Mouse (Mus musculus): ENCODE results near the gene Atf1. TPM values are rescaled to one million over a fixed set of nuclear protein-coding genes. Genes with fewer than 3 reads are reported as not detected.
"Not testable (repeated sequence)": the region's sequence is repeated elsewhere in the genome, so short reads cannot be mapped to it uniquely, and the experiment has no call there.

Gene Atf1
- polyA plus RNA-seq, 1 experiment from 2014 or later = 55.0 TPM

GRCm38 (mm10) chr15:100300499-100300898 is 72.9 kb downstream of the Atf1 start:
- H3K36me3 ChIP-seq = no peaks in the 10 kb centered on the region
- 57% methylated on average over 6 of the region's 6 CpGs for WGBS (ENCODE audit: insufficient replicate concordance)
- no peak overlapping the region for H3K27ac ChIP-seq
- no peak overlapping the region for H3K9ac ChIP-seq
- no peak overlapping the region for H3K4me3 ChIP-seq
- no peak for ATAC-seq
- no peak overlapping the region for H3K4me2 ChIP-seq
- 0 out of 2 replicates have a peak, but pooled peaks cover 6% of the 10 kb centered on the region for H3K9me3 ChIP-seq (replicated peaks)
- no peaks in the 10 kb centered on the region for H3K27me3 ChIP-seq (replicated peaks)
- peaks cover 29% of the 10 kb centered on the region for H3K4me1 ChIP-seq

- H3K9me3 ChIP-seq (replicated peaks) = 0 out of 2 replicates have a peak, but pooled peaks cover 6% of the 10 kb centered on the region
- WGBS (ENCODE audit: insufficient replicate concordance) = 74% methylated on average over 15 of the region's 15 CpGs
- H3K9ac ChIP-seq = no peak overlapping the region
- peaks cover 39% of the 10 kb centered on the region for H3K4me1 ChIP-seq
- H3K36me3 ChIP-seq = no peaks in the 10 kb centered on the region
- H3K27ac ChIP-seq = no peak overlapping the region
- no peak overlapping the region for H3K4me3 ChIP-seq
- ATAC-seq = no peak
- no peaks in the 10 kb centered on the region for H3K27me3 ChIP-seq (replicated peaks)
- H3K4me2 ChIP-seq = no peak overlapping the region
Observed at GRCm38 (mm10) chr15:100301556-100301955, 73.9 kb downstream of the Atf1 start.

- 46% methylated on average over 8 of the region's 8 CpGs for WGBS (ENCODE audit: insufficient replicate concordance)
- Histone ChIP-seq H3K4me1 (peaks cover 48% of the 10 kb centered on the region), H3K36me3 (no peaks in the 10 kb centered on the region), H3K9ac (peak overlapping the region; percentile 82; the same call in 1 of the 2 replicates), H3K4me3 (peak overlapping the region; percentile 70), H3K4me2 (peak overlapping the region; percentile 88), H3K27me3 (replicated peaks) (no peaks in the 10 kb centered on the region), H3K27ac (peak overlapping the region; percentile 93), H3K9me3 (replicated peaks) (no peaks in the 10 kb centered on the region)
- no peak for ATAC-seq
Observed at GRCm38 (mm10) chr15:100303428-100304018, 75.9 kb downstream of the Atf1 start.

GRCm38 (mm10) chr15:100304019-100304991 is 76.7 kb downstream of the Atf1 start, which contains the start of gene Mettl7a1:
TSS of gene Mettl7a1 (plus strand) at chr15:100304140.
- no peaks in the 10 kb centered on the region for H3K36me3 ChIP-seq
- peak within 1 kb of the TSS; percentile 82 for H3K9ac ChIP-seq
- WGBS (ENCODE audit: insufficient replicate concordance) = 2% methylated on average over 21 of the region's 30 CpGs
- ATAC-seq = peak; percentile 78
- no peaks in the 10 kb centered on the region for H3K9me3 ChIP-seq (replicated peaks)
- H3K4me3 ChIP-seq = peak within 1 kb of the TSS; percentile 70
- no peaks in the 10 kb centered on the region for H3K27me3 ChIP-seq (replicated peaks)
- H3K4me1 ChIP-seq = peaks cover 48% of the 10 kb centered on the region
- peak within 1 kb of the TSS; percentile 88 for H3K4me2 ChIP-seq
- peak within 1 kb of the TSS; percentile 93 for H3K27ac ChIP-seq

GRCm38 (mm10) chr15:100306201-100306600 is 78.6 kb downstream of the Atf1 start:
- H3K9me3 ChIP-seq (replicated peaks) = no peaks in the 10 kb centered on the region
- H3K4me3 ChIP-seq = peak overlapping the region; percentile 70; the same call in 1 of the 2 replicates

GRCm38 (mm10) chr15:100307438-100308096 is 79.9 kb downstream of the Atf1 start:
- not testable (repeated sequence) for H3K36me3 ChIP-seq; H3K27me3 ChIP-seq (replicated peaks); H3K27ac ChIP-seq; H3K4me3 ChIP-seq; H3K9me3 ChIP-seq (replicated peaks); H3K9ac ChIP-seq
- ATAC-seq = peak; percentile 35; the same call in 1 of the 2 replicates
- Histone ChIP-seq H3K4me1 (peaks cover 46% of the 10 kb centered on the region), H3K4me2 (0 out of 2 replicates have a peak overlapping the region, but pooled peaks have one; percentile 12)
- WGBS (ENCODE audit: insufficient replicate concordance) = 25% methylated on average over 11 of the region's 11 CpGs

More at GRCm38 (mm10) chr15:100306201-100306600, 78.6 kb downstream of the Atf1 start:
- Histone ChIP-seq H3K27me3 (replicated peaks) (no peaks in the 10 kb centered on the region), H3K9ac (no peak overlapping the region; the same call in 1 of the 2 replicates), H3K4me2 (peak overlapping the region; percentile 88), H3K36me3 (no peaks in the 10 kb centered on the region), H3K27ac (no peak overlapping the region), H3K4me1 (peaks cover 37% of the 10 kb centered on the region)
- WGBS (ENCODE audit: insufficient replicate concordance) = 64% methylated on average over 2 of the region's 2 CpGs
- no peak for ATAC-seq

Other genes starting within 250 kb of the Atf1 start
- gene Dip2b, start 189.2 kb upstream of the Atf1 start, polyA plus RNA-seq (2016; fragmentation: Nextera tagmentation; extraction: Ambion mirVana) = 4.9 and 5.1 TPM in 2 replicates
- not detected in 2 replicates for gene Tmprss12, start 53.0 kb downstream of the Atf1 start, polyA plus RNA-seq (2016; fragmentation: Nextera tagmentation; extraction: Ambion mirVana)
- gene Mettl7a1, start 76.3 kb downstream of the Atf1 start, polyA plus RNA-seq (2016; fragmentation: Nextera tagmentation; extraction: Ambion mirVana) = 4.4 and 5.4 TPM in 2 replicates
- not detected in 2 replicates for gene Mettl7a3, start 107.1 kb downstream of the Atf1 start, polyA plus RNA-seq (2016; fragmentation: Nextera tagmentation; extraction: Ambion mirVana)
- gene Methig1, start 125.3 kb downstream of the Atf1 start, polyA plus RNA-seq (2016; fragmentation: Nextera tagmentation; extraction: Ambion mirVana) = not detected in 2 replicates
- gene Mettl7a2, start 125.4 kb downstream of the Atf1 start, polyA plus RNA-seq (2016; fragmentation: Nextera tagmentation; extraction: Ambion mirVana) = not detected in 2 replicates
- not detected in 2 replicates for gene Higd1c, start 136.7 kb downstream of the Atf1 start, polyA plus RNA-seq (2016; fragmentation: Nextera tagmentation; extraction: Ambion mirVana)
- gene Gm5475, start 194.3 kb downstream of the Atf1 start, polyA plus RNA-seq (2016; fragmentation: Nextera tagmentation; extraction: Ambion mirVana) = 0.06 and 0.08 TPM in 2 replicates
- 56.5 and 59.7 TPM in 2 replicates for gene Slc11a2, start 197.3 kb downstream of the Atf1 start, polyA plus RNA-seq (2016; fragmentation: Nextera tagmentation; extraction: Ambion mirVana)
- 18.5 and 20.0 TPM in 2 replicates for gene Letmd1, start 241.2 kb downstream of the Atf1 start, polyA plus RNA-seq (2016; fragmentation: Nextera tagmentation; extraction: Ambion mirVana)

Measured in liver, embryonic 12.5 days (tissue).